Mouse (Mus musculus): ENCODE measurements at regions not wholly inside any gene's neighbourhood (a gene's known extent, or its start where the extent isn't known, plus 50 kb on each side); places are given as distances from the start of the nearest gene placed in this dataset.

- ATAC-seq (ENCODE audit: low read depth) (no peak), DNase-seq (ENCODE audit: low spot score) (peak; percentile 30)
- H3K4me2 ChIP-seq (ENCODE audit: low read depth, low read length): no peak overlapping the region
- no peaks in the 10 kb centered on the region for H3K9me3 ChIP-seq (ENCODE audit: control insufficient read depth, low read length)
- no peak overlapping the region for H3K9ac ChIP-seq (ENCODE audit: low read depth, low read length)
- no peak overlapping the region for H3K4me3 ChIP-seq (ENCODE audit: low read depth, low read length)
- H3K27me3 ChIP-seq (replicated peaks; ENCODE audit: control insufficient read depth, insufficient read depth, low read length): no peaks in the 10 kb centered on the region
- WGBS: 49% methylated on average over 2 of the region's 2 CpGs
- H3K36me3 ChIP-seq (ENCODE audit: control insufficient read depth, insufficient read depth, low read length): no peaks in the 10 kb centered on the region
- H3K4me1 ChIP-seq (ENCODE audit: control insufficient read depth, insufficient read depth, low read length): no peaks in the 10 kb centered on the region
- no peak overlapping the region for H3K27ac ChIP-seq (replicated peaks; ENCODE audit: low read depth, low read length)
These were observed 787.1 kb downstream of the Plod2 start for GRCm38 (mm10) chr9:93328997-93329682.

All from embryonic facial prominence, embryonic 14.5 days (tissue).